Mouse (Mus musculus): ENCODE results near the gene Tpp1. TPM values are rescaled to one million over a fixed set of nuclear protein-coding genes. Genes with fewer than 3 reads are reported as not detected.

Gene Tpp1
- total RNA-seq, 1 experiment, result 53.1 TPM

DNA sequence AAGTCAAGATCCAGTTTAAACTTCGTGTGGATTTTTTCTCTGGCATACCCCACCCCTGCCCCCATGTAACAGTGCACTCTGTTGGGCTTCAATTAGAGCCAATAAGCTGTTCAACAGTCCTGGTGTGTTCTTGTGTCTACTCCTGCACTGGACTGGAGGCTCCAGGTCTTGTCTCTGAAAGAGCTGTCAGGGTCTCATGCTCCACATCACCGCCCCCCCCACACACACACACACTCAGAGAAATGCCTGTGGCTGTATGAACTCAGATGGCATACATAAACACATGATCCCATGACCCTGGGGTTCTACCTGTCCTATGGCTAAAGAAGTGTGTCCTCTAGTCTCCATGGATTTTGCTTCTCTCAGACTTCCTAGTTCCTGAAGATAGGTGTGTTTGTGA, 24.0 kb upstream of the Tpp1 start:
- no peak overlapping the region for H3K27ac ChIP-seq (ENCODE audit: insufficient read depth, low read depth, low read length, poor library complexity, severe bottlenecking)
- no peaks in the 10 kb centered on the region for H3K36me3 ChIP-seq (ENCODE audit: control insufficient read depth, insufficient read depth, low read length, poor library complexity, severe bottlenecking)
- in situ Hi-C loops (cut with MboI; ENCODE audit: low sequenced_read_pairs in 2 of 2, unreplicated experiment in 2 of 2), result no loop called here
- no peak overlapping the region for H3K4me3 ChIP-seq (ENCODE audit: insufficient read depth in 1 of 2, low read depth in 1 of 2, low read length in 2 of 2, poor library complexity in 1 of 2, severe bottlenecking in 1 of 2)
- no peak overlapping the region for H3K9ac ChIP-seq (ENCODE audit: insufficient read depth, low read depth, low read length, poor library complexity, severe bottlenecking)
- no peaks in the 10 kb centered on the region for H3K9me3 ChIP-seq (ENCODE audit: control insufficient read depth, insufficient read depth, low read depth, low read length)
- no peaks in the 10 kb centered on the region for H3K4me1 ChIP-seq (ENCODE audit: control insufficient read depth in 2 of 2, insufficient read depth in 2 of 2, low read length in 2 of 2, poor library complexity in 1 of 2)
- DNase-seq (ENCODE audit: low read depth, low spot score), result no peak
- no peak for TF ChIP-seq HCFC1 (IDR thresholded peaks at IDR 0.05; ENCODE audit: borderline replicate concordance, insufficient read depth, low read length)
- no peak for TF ChIP-seq ZC3H11A (IDR thresholded peaks at IDR 0.05; ENCODE audit: borderline replicate concordance, low read depth, low read length)
- TF ChIP-seq ZNF384 (IDR thresholded peaks at IDR 0.05; ENCODE audit: low read depth, low read length), result no peak
- no peak for TF ChIP-seq MAFK (IDR thresholded peaks at IDR 0.05; ENCODE audit: insufficient read depth, low read depth, low read length)
- no peak for TF ChIP-seq CHD2 (IDR thresholded peaks at IDR 0.05; ENCODE audit: low read depth, low read length)

DNA sequence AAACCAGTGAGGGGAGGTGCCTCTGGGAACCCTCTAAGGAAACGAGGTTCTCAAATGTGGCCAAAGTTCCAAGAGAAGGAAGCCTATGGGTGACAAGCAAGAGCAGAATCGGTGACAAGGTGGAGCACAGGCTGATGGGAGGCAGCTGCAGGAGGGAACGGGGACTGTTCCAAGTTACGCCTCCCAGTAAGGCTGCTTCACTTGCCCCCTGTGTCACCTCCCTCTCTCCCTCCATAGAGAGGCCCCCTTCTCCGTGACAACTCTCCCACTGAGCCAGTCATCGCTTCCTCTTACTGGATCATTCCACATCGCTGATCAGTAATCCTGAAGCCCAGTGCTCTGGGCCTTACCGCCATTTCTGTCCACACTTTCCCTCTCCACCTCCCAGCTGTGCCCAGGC, 22.6 kb upstream of the Tpp1 start:
- Histone ChIP-seq H3K9me3 (ENCODE audit: control insufficient read depth, insufficient read depth, low read depth, low read length) (no peaks in the 10 kb centered on the region), H3K4me3 (ENCODE audit: insufficient read depth in 1 of 2, low read depth in 1 of 2, low read length in 2 of 2, poor library complexity in 1 of 2, severe bottlenecking in 1 of 2) (no peak overlapping the region), H3K4me1 (ENCODE audit: control insufficient read depth in 2 of 2, insufficient read depth in 2 of 2, low read length in 2 of 2, poor library complexity in 1 of 2) (no peaks in the 10 kb centered on the region), H3K27ac (ENCODE audit: insufficient read depth, low read depth, low read length, poor library complexity, severe bottlenecking) (no peak overlapping the region), H3K9ac (ENCODE audit: insufficient read depth, low read depth, low read length, poor library complexity, severe bottlenecking) (no peak overlapping the region), H3K36me3 (ENCODE audit: control insufficient read depth, insufficient read depth, low read length, poor library complexity, severe bottlenecking) (no peaks in the 10 kb centered on the region)
- no peak for DNase-seq (ENCODE audit: low read depth, low spot score)
- in situ Hi-C loops (cut with MboI; ENCODE audit: low sequenced_read_pairs in 2 of 2, unreplicated experiment in 2 of 2), result no loop called here
- TF ChIP-seq ZC3H11A (IDR thresholded peaks at IDR 0.05; ENCODE audit: borderline replicate concordance, low read depth, low read length), result no peak
- TF ChIP-seq HCFC1 (IDR thresholded peaks at IDR 0.05; ENCODE audit: borderline replicate concordance, insufficient read depth, low read length), result no peak
- no peak for TF ChIP-seq MAFK (IDR thresholded peaks at IDR 0.05; ENCODE audit: insufficient read depth, low read depth, low read length)
- TF ChIP-seq CHD2 (IDR thresholded peaks at IDR 0.05; ENCODE audit: low read depth, low read length), result no peak
- TF ChIP-seq ZNF384 (IDR thresholded peaks at IDR 0.05; ENCODE audit: low read depth, low read length), result no peak

DNA sequence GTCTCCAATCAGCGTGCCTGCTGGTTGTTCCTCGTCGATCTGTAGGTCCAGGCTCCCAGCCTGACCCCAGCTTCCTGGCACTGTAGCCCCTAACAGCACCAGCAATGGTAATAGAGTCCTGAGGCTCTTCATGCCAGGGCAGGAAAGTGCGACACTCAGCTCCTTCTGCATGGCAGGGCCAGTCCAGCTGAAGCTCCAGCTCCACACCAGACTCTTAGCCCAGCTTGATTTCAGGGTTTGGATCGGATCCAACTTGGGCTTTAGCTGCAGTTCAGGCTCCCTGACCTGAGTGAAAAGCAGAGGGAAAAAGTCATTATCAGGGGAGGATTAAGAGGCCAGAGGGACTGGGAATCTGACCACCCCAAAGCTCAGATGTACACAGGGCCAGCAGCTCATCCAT, 21.0 kb upstream of the Tpp1 start:
- no peak overlapping the region for H3K27ac ChIP-seq (ENCODE audit: insufficient read depth, low read depth, low read length, poor library complexity, severe bottlenecking)
- H3K9ac ChIP-seq (ENCODE audit: insufficient read depth, low read depth, low read length, poor library complexity, severe bottlenecking), result no peak overlapping the region
- TF ChIP-seq CHD2 (IDR thresholded peaks at IDR 0.05; ENCODE audit: low read depth, low read length), result no peak
- TF ChIP-seq MAFK (IDR thresholded peaks at IDR 0.05; ENCODE audit: insufficient read depth, low read depth, low read length), result no peak
- no peak for TF ChIP-seq ZNF384 (IDR thresholded peaks at IDR 0.05; ENCODE audit: low read depth, low read length)
- no peak for TF ChIP-seq HCFC1 (IDR thresholded peaks at IDR 0.05; ENCODE audit: borderline replicate concordance, insufficient read depth, low read length)
- no peaks in the 10 kb centered on the region for H3K4me1 ChIP-seq (ENCODE audit: control insufficient read depth in 2 of 2, insufficient read depth in 2 of 2, low read length in 2 of 2, poor library complexity in 1 of 2)
- H3K9me3 ChIP-seq (ENCODE audit: control insufficient read depth, insufficient read depth, low read depth, low read length), result no peaks in the 10 kb centered on the region
- H3K4me3 ChIP-seq (ENCODE audit: insufficient read depth in 1 of 2, low read depth in 1 of 2, low read length in 2 of 2, poor library complexity in 1 of 2, severe bottlenecking in 1 of 2), result no peak overlapping the region
- no peak for DNase-seq (ENCODE audit: low read depth, low spot score)
- in situ Hi-C loops (cut with MboI; ENCODE audit: low sequenced_read_pairs in 2 of 2, unreplicated experiment in 2 of 2), result no loop called here
- no peaks in the 10 kb centered on the region for H3K36me3 ChIP-seq (ENCODE audit: control insufficient read depth, insufficient read depth, low read length, poor library complexity, severe bottlenecking)

DNA sequence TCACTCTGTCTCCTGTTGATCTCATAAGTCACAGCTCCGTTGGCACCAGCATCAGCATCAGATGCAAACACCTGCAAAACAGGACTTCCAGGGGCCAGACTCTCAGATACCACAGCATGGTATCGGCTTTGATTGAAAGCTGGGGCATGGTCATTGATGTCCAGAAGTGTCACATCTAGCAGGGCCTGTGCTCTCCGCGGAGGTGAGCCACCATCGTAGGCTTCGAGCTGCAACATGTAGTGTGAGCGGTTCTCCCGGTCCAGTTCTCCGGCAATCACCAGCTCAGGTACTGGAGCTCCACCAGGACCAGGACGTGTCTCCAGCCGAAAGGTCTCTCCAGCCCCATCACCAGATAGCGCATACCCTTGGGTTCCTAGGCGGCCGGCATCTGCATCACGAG, 20.3 kb upstream of the Tpp1 start:
- Histone ChIP-seq H3K4me1 (ENCODE audit: control insufficient read depth in 2 of 2, insufficient read depth in 2 of 2, low read length in 2 of 2, poor library complexity in 1 of 2) (no peaks in the 10 kb centered on the region), H3K9ac (ENCODE audit: insufficient read depth, low read depth, low read length, poor library complexity, severe bottlenecking) (no peak overlapping the region), H3K4me3 (ENCODE audit: insufficient read depth in 1 of 2, low read depth in 1 of 2, low read length in 2 of 2, poor library complexity in 1 of 2, severe bottlenecking in 1 of 2) (no peak overlapping the region), H3K9me3 (ENCODE audit: control insufficient read depth, insufficient read depth, low read depth, low read length) (no peaks in the 10 kb centered on the region), H3K36me3 (ENCODE audit: control insufficient read depth, insufficient read depth, low read length, poor library complexity, severe bottlenecking) (no peaks in the 10 kb centered on the region), H3K27ac (ENCODE audit: insufficient read depth, low read depth, low read length, poor library complexity, severe bottlenecking) (no peak overlapping the region)
- in situ Hi-C loops (cut with MboI; ENCODE audit: low sequenced_read_pairs in 2 of 2, unreplicated experiment in 2 of 2), result no loop called here
- TF ChIP-seq HCFC1 (IDR thresholded peaks at IDR 0.05; ENCODE audit: borderline replicate concordance, insufficient read depth, low read length) (no peak), ZC3H11A (IDR thresholded peaks at IDR 0.05; ENCODE audit: borderline replicate concordance, low read depth, low read length) (no peak), CHD2 (IDR thresholded peaks at IDR 0.05; ENCODE audit: low read depth, low read length) (no peak), ZNF384 (IDR thresholded peaks at IDR 0.05; ENCODE audit: low read depth, low read length) (no peak)
- DNase-seq (ENCODE audit: low read depth, low spot score), result no peak

DNA sequence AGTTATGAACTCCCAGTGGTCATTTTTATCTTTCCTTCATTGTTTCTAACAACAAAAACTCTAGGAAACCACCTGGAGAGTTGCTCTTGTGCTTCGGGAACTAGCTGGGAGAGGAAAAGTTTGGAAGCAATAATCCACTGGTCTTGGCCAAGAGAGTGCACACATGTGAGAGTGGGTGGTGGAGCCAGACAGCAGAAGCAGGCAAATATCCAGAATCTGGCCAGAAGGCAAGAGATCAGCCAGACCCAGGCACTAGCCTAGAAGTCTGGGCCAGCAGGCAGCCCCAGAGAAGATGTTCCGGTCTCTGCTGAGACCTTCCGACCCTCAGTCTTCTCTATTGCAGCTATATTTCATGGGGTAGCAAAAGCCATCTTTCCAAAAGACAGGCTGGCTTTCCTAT, 17.9 kb upstream of the Tpp1 start:
- TF ChIP-seq ZNF384 (IDR thresholded peaks at IDR 0.05; ENCODE audit: low read depth, low read length) (no peak), ZC3H11A (IDR thresholded peaks at IDR 0.05; ENCODE audit: borderline replicate concordance, low read depth, low read length) (no peak), MAFK (IDR thresholded peaks at IDR 0.05; ENCODE audit: insufficient read depth, low read depth, low read length) (no peak), CHD2 (IDR thresholded peaks at IDR 0.05; ENCODE audit: low read depth, low read length) (no peak), HCFC1 (IDR thresholded peaks at IDR 0.05; ENCODE audit: borderline replicate concordance, insufficient read depth, low read length) (no peak)
- in situ Hi-C loops (cut with MboI; ENCODE audit: low sequenced_read_pairs in 2 of 2, unreplicated experiment in 2 of 2), result no loop called here
- Histone ChIP-seq H3K4me1 (ENCODE audit: control insufficient read depth in 2 of 2, insufficient read depth in 2 of 2, low read length in 2 of 2, poor library complexity in 1 of 2) (no peaks in the 10 kb centered on the region), H3K9me3 (ENCODE audit: control insufficient read depth, insufficient read depth, low read depth, low read length) (no peaks in the 10 kb centered on the region), H3K9ac (ENCODE audit: insufficient read depth, low read depth, low read length, poor library complexity, severe bottlenecking) (no peak overlapping the region), H3K4me3 (ENCODE audit: insufficient read depth in 1 of 2, low read depth in 1 of 2, low read length in 2 of 2, poor library complexity in 1 of 2, severe bottlenecking in 1 of 2) (no peak overlapping the region), H3K36me3 (ENCODE audit: control insufficient read depth, insufficient read depth, low read length, poor library complexity, severe bottlenecking) (no peaks in the 10 kb centered on the region), H3K27ac (ENCODE audit: insufficient read depth, low read depth, low read length, poor library complexity, severe bottlenecking) (no peak overlapping the region)
- DNase-seq (ENCODE audit: low read depth, low spot score), result no peak
